Mouse (Mus musculus): ENCODE data around the gene Dusp10.

DNA sequence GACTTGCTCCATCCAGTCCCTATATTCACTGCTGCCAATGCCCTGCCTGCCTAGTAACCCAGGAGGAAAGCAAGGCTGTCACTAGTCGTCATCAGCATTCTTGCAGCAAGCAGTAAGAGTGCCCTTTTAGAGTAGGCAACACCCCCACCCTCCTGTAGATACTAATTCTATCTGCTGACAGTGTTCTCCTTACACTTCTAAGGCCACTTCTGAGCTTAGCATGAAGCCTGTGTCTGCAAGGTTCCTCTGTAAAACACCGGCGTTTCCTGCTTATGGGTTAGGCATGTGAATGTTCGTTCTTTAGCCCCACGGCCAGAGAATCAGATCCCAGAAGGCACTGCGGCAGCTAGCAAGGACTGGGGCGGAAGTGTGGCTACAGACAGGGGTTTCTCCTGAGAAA is 51.2 kb downstream of the Dusp10 start:
- TF ChIP-seq CTCF (IDR thresholded peaks at IDR 0.05) (no peak), EP300 (IDR thresholded peaks at IDR 0.05; ENCODE audit: insufficient read depth, low read depth, low read length) (no peak)
